Mouse (Mus musculus): Measurements from ENCODE around the gene Fbxw5. TPM values are rescaled to one million over a fixed set of nuclear protein-coding genes. Genes with fewer than 3 reads are reported as not detected.

Gene Fbxw5
- polyA plus RNA-seq, 1 experiment from 2014 or later: 97.9 TPM

- Histone ChIP-seq H3K9ac (peak within 1 kb of the TSS; percentile 97), H3K36me3 (ENCODE audit: poor library complexity, severe bottlenecking) (peaks cover 42% of the 10 kb centered on the region), H3K27me3 (no peaks in the 10 kb centered on the region), H3K4me1 (peaks cover 21% of the 10 kb centered on the region), H3K27ac (peak within 1 kb of the TSS; percentile 74), H3K4me3 (peak within 1 kb of the TSS; percentile 93), H3K9me3 (replicated peaks) (no peaks in the 10 kb centered on the region), H3K4me2 (peak within 1 kb of the TSS; percentile 98)
- 78% methylated on average over 20 of the region's 20 CpGs for WGBS
- ATAC-seq: no peak
Measured at GRCm38 (mm10) chr2:25501593-25502486, 1.3 kb downstream of the Fbxw5 start, which contains the start of gene C8g. Gene C8g (minus strand): TSS chr2:25501719.

GRCm38 (mm10) chr2:25502726-25503125 is 2.2 kb downstream of the Fbxw5 start:
- H3K4me2 ChIP-seq: no peak overlapping the region
- no peak overlapping the region for H3K4me3 ChIP-seq
- H3K27me3 ChIP-seq: no peaks in the 10 kb centered on the region
- H3K9me3 ChIP-seq (replicated peaks): no peaks in the 10 kb centered on the region
- WGBS: 81% methylated on average over 3 of the region's 3 CpGs
- H3K27ac ChIP-seq: no peak overlapping the region
- H3K36me3 ChIP-seq (ENCODE audit: poor library complexity, severe bottlenecking): peaks cover 42% of the 10 kb centered on the region
- no peak overlapping the region for H3K9ac ChIP-seq
- no peak for ATAC-seq
- H3K4me1 ChIP-seq: peaks cover 21% of the 10 kb centered on the region

- Histone ChIP-seq H3K4me3 (no peak overlapping the region), H3K27me3 (no peaks in the 10 kb centered on the region), H3K36me3 (ENCODE audit: poor library complexity, severe bottlenecking) (peaks cover 42% of the 10 kb centered on the region), H3K9ac (no peak overlapping the region), H3K27ac (no peak overlapping the region), H3K4me1 (peaks cover 21% of the 10 kb centered on the region), H3K9me3 (replicated peaks) (no peaks in the 10 kb centered on the region), H3K4me2 (no peak overlapping the region)
- WGBS: 93% methylated on average over 19 of the region's 19 CpGs
- ATAC-seq: no peak
Measured at GRCm38 (mm10) chr2:25504538-25504937, 4.0 kb downstream of the Fbxw5 start.

- WGBS: 83% methylated on average over 1 of the region's 1 CpGs
- H3K4me2 ChIP-seq: no peak overlapping the region
- H3K36me3 ChIP-seq (ENCODE audit: poor library complexity, severe bottlenecking): peaks cover 42% of the 10 kb centered on the region
- H3K27ac ChIP-seq: no peak overlapping the region
- H3K27me3 ChIP-seq: no peaks in the 10 kb centered on the region
- peaks cover 19% of the 10 kb centered on the region for H3K4me1 ChIP-seq
- no peaks in the 10 kb centered on the region for H3K9me3 ChIP-seq (replicated peaks)
- ATAC-seq: no peak
- no peak overlapping the region for H3K4me3 ChIP-seq
- H3K9ac ChIP-seq: no peak overlapping the region
Measured at GRCm38 (mm10) chr2:25505000-25505399, 4.5 kb downstream of the Fbxw5 start.

- peaks cover 42% of the 10 kb centered on the region for H3K36me3 ChIP-seq (ENCODE audit: poor library complexity, severe bottlenecking)
- no peak for ATAC-seq
- H3K9ac ChIP-seq: no peak overlapping the region
- H3K4me3 ChIP-seq: no peak overlapping the region
- peaks cover 15% of the 10 kb centered on the region for H3K4me1 ChIP-seq
- no peak overlapping the region for H3K4me2 ChIP-seq
- no peaks in the 10 kb centered on the region for H3K9me3 ChIP-seq (replicated peaks)
- 96% methylated on average over 4 of the region's 4 CpGs for WGBS
- H3K27me3 ChIP-seq: no peaks in the 10 kb centered on the region
- H3K27ac ChIP-seq: no peak overlapping the region
Measured at GRCm38 (mm10) chr2:25505860-25506259, 5.3 kb downstream of the Fbxw5 start.

GRCm38 (mm10) chr2:25506964-25507363 is 6.4 kb downstream of the Fbxw5 start:
- 38% methylated on average over 5 of the region's 5 CpGs for WGBS

GRCm38 (mm10) chr2:25509912-25510311 is 9.4 kb downstream of the Fbxw5 start:
- Histone ChIP-seq H3K4me2 (no peak overlapping the region), H3K9me3 (replicated peaks) (no peaks in the 10 kb centered on the region), H3K27me3 (no peaks in the 10 kb centered on the region), H3K4me3 (no peak overlapping the region), H3K36me3 (ENCODE audit: poor library complexity, severe bottlenecking) (peaks cover 15% of the 10 kb centered on the region), H3K27ac (no peak overlapping the region), H3K4me1 (no peaks in the 10 kb centered on the region), H3K9ac (no peak overlapping the region)
- no peak for ATAC-seq
- 72% methylated on average over 3 of the region's 3 CpGs for WGBS

More at GRCm38 (mm10) chr2:25506964-25507363, 6.4 kb downstream of the Fbxw5 start:
- Histone ChIP-seq H3K36me3 (ENCODE audit: poor library complexity, severe bottlenecking) (peaks cover 42% of the 10 kb centered on the region), H3K4me3 (no peak overlapping the region), H3K4me2 (no peak overlapping the region), H3K4me1 (peaks cover 6% of the 10 kb centered on the region), H3K9ac (0 out of 2 replicates have a peak overlapping the region, but pooled peaks have one; percentile 8), H3K9me3 (replicated peaks) (no peaks in the 10 kb centered on the region), H3K27ac (no peak overlapping the region), H3K27me3 (no peaks in the 10 kb centered on the region)
- no peak; the same call in 1 of the 2 replicates for ATAC-seq

GRCm38 (mm10) chr2:25526510-25527302 is 26.2 kb downstream of the Fbxw5 start:
- Histone ChIP-seq H3K4me3 (no peak overlapping the region), H3K9ac (no peak overlapping the region), H3K27me3 (no peaks in the 10 kb centered on the region), H3K27ac (no peak overlapping the region), H3K4me2 (no peak overlapping the region), H3K36me3 (ENCODE audit: poor library complexity, severe bottlenecking) (peaks cover 96% of the 10 kb centered on the region), H3K9me3 (replicated peaks) (no peaks in the 10 kb centered on the region), H3K4me1 (no peaks in the 10 kb centered on the region)
- ATAC-seq: no peak
- 91% methylated on average over 9 of the region's 9 CpGs for WGBS

- Histone ChIP-seq H3K36me3 (ENCODE audit: poor library complexity, severe bottlenecking) (peaks cover 79% of the 10 kb centered on the region), H3K4me3 (no peak overlapping the region), H3K4me2 (no peak overlapping the region), H3K9me3 (replicated peaks) (no peaks in the 10 kb centered on the region), H3K4me1 (no peaks in the 10 kb centered on the region), H3K9ac (no peak overlapping the region), H3K27me3 (no peaks in the 10 kb centered on the region), H3K27ac (no peak overlapping the region)
- WGBS: 97% methylated on average over 2 of the region's 2 CpGs
- ATAC-seq: no peak
Measured at GRCm38 (mm10) chr2:25533707-25534106, 33.2 kb downstream of the Fbxw5 start.

GRCm38 (mm10) chr2:25534178-25534865 is 33.8 kb downstream of the Fbxw5 start:
- no peak overlapping the region for H3K4me2 ChIP-seq
- H3K4me1 ChIP-seq: no peaks in the 10 kb centered on the region
- WGBS: 99% methylated on average over 3 of the region's 3 CpGs
- H3K27me3 ChIP-seq: no peaks in the 10 kb centered on the region
- no peak overlapping the region for H3K9ac ChIP-seq
- no peaks in the 10 kb centered on the region for H3K9me3 ChIP-seq (replicated peaks)
- H3K36me3 ChIP-seq (ENCODE audit: poor library complexity, severe bottlenecking): peaks cover 73% of the 10 kb centered on the region
- H3K27ac ChIP-seq: no peak overlapping the region
- no peak overlapping the region for H3K4me3 ChIP-seq
- ATAC-seq: no peak

GRCm38 (mm10) chr2:25534866-25535182 is 34.3 kb downstream of the Fbxw5 start:
- Histone ChIP-seq H3K27me3 (no peaks in the 10 kb centered on the region), H3K4me1 (no peaks in the 10 kb centered on the region), H3K36me3 (ENCODE audit: poor library complexity, severe bottlenecking) (peaks cover 68% of the 10 kb centered on the region), H3K9ac (no peak overlapping the region), H3K4me3 (no peak overlapping the region), H3K4me2 (no peak overlapping the region), H3K27ac (no peak overlapping the region), H3K9me3 (replicated peaks) (no peaks in the 10 kb centered on the region)
- 96% methylated on average over 2 of the region's 2 CpGs for WGBS
- ATAC-seq: no peak

GRCm38 (mm10) chr2:25536531-25536930 is 36.0 kb downstream of the Fbxw5 start:
- Histone ChIP-seq H3K9me3 (replicated peaks) (no peaks in the 10 kb centered on the region), H3K27me3 (no peaks in the 10 kb centered on the region), H3K27ac (no peak overlapping the region), H3K4me3 (no peak overlapping the region), H3K4me1 (no peaks in the 10 kb centered on the region), H3K9ac (no peak overlapping the region), H3K36me3 (ENCODE audit: poor library complexity, severe bottlenecking) (peaks cover 51% of the 10 kb centered on the region), H3K4me2 (no peak overlapping the region)
- 91% methylated on average over 8 of the region's 8 CpGs for WGBS
- ATAC-seq: no peak
